In genomic region chr9:71759893-71760292, GRCm38 (mm10) we compare ENCODE assay signal across 14 mouse cellular contexts. TPM values are rescaled to one million over a fixed set of nuclear protein-coding genes. Genes with fewer than 3 reads are reported as not detected.
DNase-seq lines count a peak whose midpoint lies in the region; ATAC-seq and TF ChIP-seq lines count a peak whose summit lies in the region.
"Had no signal": no experiment of that assay in that cellular context is flagged by ENCODE, and none has a peak within 500 bp of the region (broad histone marks: within the 10 kb centered on the region; RNA-seq: fewer than 3 reads in every experiment).

No protein-coding gene starts in this region.

- H3K27ac ChIP-seq in heart, embryonic 10.5 days, result peak overlapping the region; percentile 77
- H3K27ac ChIP-seq in heart, adult 2 months, result no peak overlapping the region
- H3K27ac ChIP-seq in midbrain, embryonic 11.5 days (ENCODE audit: low read depth, low read length), result no peak overlapping the region
- no peak overlapping the region for H3K27ac ChIP-seq in midbrain, embryonic 13.5 days
- H3K27ac ChIP-seq in limb, embryonic 10.5 days, result peak overlapping the region; percentile 66
- H3K27ac ChIP-seq: liver, embryonic 15.5 days had no signal

- no peak for TF ChIP-seq EP300 in heart, adult 2 months (IDR thresholded peaks at IDR 0.05; ENCODE audit: insufficient read depth, low read depth, low read length)

- no peak for ATAC-seq in midbrain, embryonic 11.5 days (ENCODE audit: low FRiP score)
- ATAC-seq in midbrain, embryonic 13.5 days, result no peak
- ATAC-seq: CD4-positive, CD25-positive, alpha-beta regulatory T cell, adult 4 months had no signal

- peak overlapping the region; percentile 19; the same call in 1 of the 2 replicates for H3K4me3 ChIP-seq in heart, embryonic 10.5 days
- no peak overlapping the region for H3K4me3 ChIP-seq in heart, adult 2 months
- H3K4me3 ChIP-seq in midbrain, embryonic 11.5 days (ENCODE audit: low read depth, low read length), result no peak overlapping the region
- no peak overlapping the region for H3K4me3 ChIP-seq in midbrain, embryonic 13.5 days (replicated peaks)
- H3K4me3 ChIP-seq in limb, embryonic 10.5 days, result peak overlapping the region; percentile 9; the same call in 1 of the 2 replicates
- H3K4me3 ChIP-seq: liver, embryonic 15.5 days; myocyte had no signal

- intact Hi-C loops in heart, adult 2 months (cut with DNase I), result no loop called here

- no peak for TF ChIP-seq CTCF in heart, adult 2 months (IDR thresholded peaks at IDR 0.05)

- DNase-seq in heart, embryonic 10.5 days (ENCODE audit: low spot score), result no peak
- no peak for DNase-seq in heart, adult 2 months
- no peak for DNase-seq in midbrain, embryonic 11.5 days (ENCODE audit: low spot score, missing footprints)
- peak; percentile 37 for DNase-seq in limb, embryonic 10.5 days (ENCODE audit: low spot score)
- no peak for DNase-seq in layer of hippocampus, postnatal 36 days
- DNase-seq in frontal cortex, postnatal 14 days (ENCODE audit: low spot score in 2 of 2), result no peak
- DNase-seq in layer of hippocampus, adult 11-12 months (ENCODE audit: low spot score), result no peak
- DNase-seq: heart, postnatal 14 days; layer of hippocampus, adult 9-11 months; right cerebral cortex, adult 18-20 months had no signal

- 9% methylated on average over 5 of the region's 5 CpGs for whole genome bisulfite sequencing in heart, embryonic 10.5 days
- WGBS in heart, adult 2 months, result 65% methylated on average over 5 of the region's 5 CpGs
- WGBS in midbrain, embryonic 11.5 days, result 9% methylated on average over 5 of the region's 5 CpGs
- WGBS in midbrain, embryonic 13.5 days, result 9% methylated on average over 5 of the region's 5 CpGs
- 6% methylated on average over 5 of the region's 5 CpGs for WGBS in limb, embryonic 10.5 days

- H3K4me2 ChIP-seq in midbrain, embryonic 11.5 days, result 0 out of 2 replicates have a peak overlapping the region, but pooled peaks have one; percentile 6
- no peak overlapping the region; the same call in 1 of the 2 replicates for H3K4me2 ChIP-seq in midbrain, embryonic 13.5 days (replicated peaks)
- H3K4me2 ChIP-seq: liver, embryonic 15.5 days had no signal

- no peaks in the 10 kb centered on the region; the same call in 1 of the 2 replicates for H3K79me2 ChIP-seq in heart, adult 2 months (replicated peaks; ENCODE audit: control insufficient read depth, insufficient read depth, low read length)

- H3K9ac ChIP-seq in heart, adult 2 months (ENCODE audit: low read depth, low read length), result no peak overlapping the region
- no peak overlapping the region for H3K9ac ChIP-seq in midbrain, embryonic 11.5 days (ENCODE audit: low read length)
- H3K9ac ChIP-seq in midbrain, embryonic 13.5 days (replicated peaks), result no peak overlapping the region
- H3K9ac ChIP-seq: liver, embryonic 15.5 days had no signal

- H3K27me3 ChIP-seq in heart, embryonic 10.5 days (ENCODE audit: insufficient read depth, poor library complexity, severe bottlenecking), result no peaks in the 10 kb centered on the region
- H3K27me3 ChIP-seq in heart, adult 2 months (ENCODE audit: control insufficient read depth, insufficient read depth, low read length), result no peaks in the 10 kb centered on the region
- no peaks in the 10 kb centered on the region; the same call in 1 of the 2 replicates for H3K27me3 ChIP-seq in midbrain, embryonic 11.5 days (ENCODE audit: control insufficient read depth, insufficient read depth, low read length)
- peaks cover 66% of the 10 kb centered on the region for H3K27me3 ChIP-seq in midbrain, embryonic 13.5 days
- H3K27me3 ChIP-seq in limb, embryonic 10.5 days (ENCODE audit: low read depth, poor library complexity, severe bottlenecking), result no peaks in the 10 kb centered on the region
- H3K27me3 ChIP-seq: liver, embryonic 15.5 days had no signal

- no peak for TF ChIP-seq POLR2A in heart, adult 2 months (IDR thresholded peaks at IDR 0.05; ENCODE audit: insufficient read depth, low read depth, low read length)

- H3K9me3 ChIP-seq in heart, embryonic 10.5 days, result no peaks in the 10 kb centered on the region
- H3K9me3 ChIP-seq in midbrain, embryonic 11.5 days (ENCODE audit: control insufficient read depth, low read length), result no peaks in the 10 kb centered on the region
- H3K9me3 ChIP-seq in midbrain, embryonic 13.5 days, result no peaks in the 10 kb centered on the region
- H3K9me3 ChIP-seq in limb, embryonic 10.5 days (replicated peaks), result no peaks in the 10 kb centered on the region
- H3K9me3 ChIP-seq: liver, embryonic 15.5 days had no signal

- H3K36me3 ChIP-seq in heart, embryonic 10.5 days, result peaks cover 7% of the 10 kb centered on the region
- no peaks in the 10 kb centered on the region; the same call in 1 of the 2 replicates for H3K36me3 ChIP-seq in heart, adult 2 months (ENCODE audit: control insufficient read depth, insufficient read depth, low read length)
- no peaks in the 10 kb centered on the region for H3K36me3 ChIP-seq in midbrain, embryonic 11.5 days (ENCODE audit: control insufficient read depth, insufficient read depth, low read length)
- no peaks in the 10 kb centered on the region for H3K36me3 ChIP-seq in midbrain, embryonic 13.5 days
- H3K36me3 ChIP-seq in limb, embryonic 10.5 days, result no peaks in the 10 kb centered on the region
- H3K36me3 ChIP-seq: liver, embryonic 15.5 days had no signal

- peaks cover 85% of the 10 kb centered on the region for H3K4me1 ChIP-seq in heart, embryonic 10.5 days
- H3K4me1 ChIP-seq in heart, adult 2 months (ENCODE audit: control insufficient read depth, insufficient read depth, low read length), result peaks cover 3% of the 10 kb centered on the region
- H3K4me1 ChIP-seq in midbrain, embryonic 11.5 days (ENCODE audit: control insufficient read depth, insufficient read depth, low read length), result peaks cover 16% of the 10 kb centered on the region
- peaks cover 24% of the 10 kb centered on the region for H3K4me1 ChIP-seq in midbrain, embryonic 13.5 days (replicated peaks)
- H3K4me1 ChIP-seq in limb, embryonic 10.5 days, result peaks cover 72% of the 10 kb centered on the region

RNA-seq across cellular contexts. Expression of gene Cgnl1, which starts 11.5 kb away (rescaled TPM):
- polyA plus RNA-seq in heart, embryonic 10.5 days (2016; fragmentation: Nextera tagmentation; extraction: Ambion mirVana), result 43.1 and 60.1 TPM in 2 replicates
- total RNA-seq in heart, adult 2 months (2021), result 10 to 100 TPM; 28.1 to 31.0 TPM
- polyA plus RNA-seq in heart, adult 2 months (2012; rRNA removed), result 10.5 and 16.2 TPM in 2 replicates
- polyA plus RNA-seq in midbrain, embryonic 11.5 days (2014; fragmentation: Nextera tagmentation; extraction: Ambion mirVana), result 4.2 and 4.6 TPM in 2 replicates
- polyA plus RNA-seq in midbrain, embryonic 13.5 days (2015; fragmentation: Nextera tagmentation; extraction: Ambion mirVana), result 4.6 and 4.8 TPM in 2 replicates
- 7.4 and 8.9 TPM in 2 replicates for polyA plus RNA-seq in limb, embryonic 10.5 days (2016; fragmentation: Nextera tagmentation; extraction: Ambion mirVana)
- total RNA-seq in layer of hippocampus, postnatal 36 days (2021), result 1 to 10 TPM; 8.4 to 10.0 TPM
- polyA plus RNA-seq: CD4-positive, CD25-positive, alpha-beta regulatory T cell, adult 4 months had no signal

Comparison
In these comparisons a context has a peak if more than half of its experiments do, and no peak if none do; other contexts are left out.
1. H3K27ac ChIP-seq: peak in heart, embryonic 10.5 days (single experiment) and limb, embryonic 10.5 days (single experiment); none in heart, adult 2 months (single experiment), midbrain, embryonic 11.5 days (single experiment) and midbrain, embryonic 13.5 days (single experiment).
2. H3K4me3 ChIP-seq: peak in heart, embryonic 10.5 days (single experiment) and limb, embryonic 10.5 days (single experiment); none in heart, adult 2 months (single experiment), midbrain, embryonic 11.5 days (single experiment) and midbrain, embryonic 13.5 days (single experiment).